ENCODE assay signal across 18 mouse cellular contexts in the genomic region with DNA sequence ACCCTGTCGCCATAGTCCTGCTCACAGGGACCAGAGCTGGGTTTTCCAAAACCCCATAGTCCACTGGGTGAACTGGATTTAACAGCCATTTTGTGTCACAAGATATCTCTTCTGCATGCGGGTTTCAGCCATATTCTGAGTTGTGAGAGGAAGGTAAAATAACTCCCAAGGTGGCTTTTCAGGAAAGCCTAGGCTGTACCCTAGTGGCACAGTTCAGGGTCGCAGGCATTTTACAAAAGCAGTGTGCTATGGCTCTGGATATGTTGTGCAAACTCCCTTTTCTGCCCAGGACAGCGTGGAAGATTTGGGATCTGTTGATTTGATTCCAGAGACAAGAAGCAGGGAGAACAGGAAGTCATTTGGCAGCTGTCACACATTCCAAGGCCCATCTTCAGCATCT.
DNase-seq lines count a peak whose midpoint lies in the region; TF ChIP-seq lines count a peak whose summit lies in the region.
"Had no signal": no experiment of that assay in that cellular context is flagged by ENCODE, and none has a peak within 500 bp of the region (broad histone marks: within the 10 kb centered on the region; RNA-seq: fewer than 3 reads in every experiment).

No protein-coding gene starts in this region.

- peak; percentile 44 for TF ChIP-seq CTCF in layer of hippocampus, adult 2 months (conservative IDR thresholded peaks at IDR 0.05)

- intact Hi-C loops in heart, postnatal 10 days (cut with DNase I), result no loop called here

- peak; percentile 60 for DNase-seq in heart, adult 11 months
- no peak for DNase-seq in heart, postnatal 10 days
- no peak for DNase-seq in layer of hippocampus, adult 2 months (ENCODE audit: low spot score in 2 of 2)
- no peak for DNase-seq in layer of hippocampus, adult 9-10 months (ENCODE audit: low spot score)
- peak; percentile 5 for DNase-seq in retina, embryonic 14.5 days (ENCODE audit: low spot score)
- DNase-seq in retina, postnatal 1 day, result no peak
- DNase-seq in spleen, postnatal 14 days (ENCODE audit: low spot score in 2 of 2), result no peak
- no peak for DNase-seq in right cerebral cortex, postnatal 14 days
- DNase-seq: adrenal gland, postnatal 36 days; B cell, adult 2 months; cerebellum, adult 2 months; cerebellum, postnatal 36 days; liver, embryonic 13.5 days; right cerebral cortex, adult 18-20 months; thymus, postnatal 25 days had no signal

- H3K27ac ChIP-seq in layer of hippocampus, adult 2 months, result no peak overlapping the region
- H3K27ac ChIP-seq: embryonic facial prominence, embryonic 15.5 days; hindbrain, embryonic 12.5 days; kidney, embryonic 15.5 days; liver, embryonic 13.5 days had no signal

- H3K4me3 ChIP-seq in layer of hippocampus, adult 2 months, result no peak overlapping the region
- H3K4me3 ChIP-seq: embryonic facial prominence, embryonic 15.5 days; hindbrain, embryonic 12.5 days; kidney, embryonic 15.5 days; liver, embryonic 13.5 days had no signal

Comparison
In these comparisons a context has a peak if more than half of its experiments do, and no peak if none do; other contexts are left out.
1. DNase-seq: peak in heart, adult 11 months (single experiment) and retina, embryonic 14.5 days (single experiment); none in heart, postnatal 10 days (0 of 2), layer of hippocampus, adult 2 months (0 of 2), layer of hippocampus, adult 9-10 months (single experiment), retina, postnatal 1 day (single experiment), spleen, postnatal 14 days (0 of 2) and right cerebral cortex, postnatal 14 days (single experiment).